Comparison of ENCODE assay signal across 8 mouse cellular contexts in genomic region chr13:48694090-48695064, GRCm38 (mm10). TPM values are rescaled to one million over a fixed set of nuclear protein-coding genes. Genes with fewer than 3 reads are reported as not detected.
DNase-seq lines count a peak whose midpoint lies in the region.

No protein-coding gene starts in this region.

- intact Hi-C loops in heart, postnatal 36 days (cut with DNase I) = no loop called here

- peak; percentile 80 to 84 for DNase-seq in cerebellum, postnatal 10 days
- DNase-seq in cerebellum, postnatal 36 days = no peak
- peak; percentile 46 for DNase-seq in urinary bladder, postnatal 14 days (ENCODE audit: low spot score)
- no peak for DNase-seq in urinary bladder, postnatal 25 days (ENCODE audit: low spot score)
- DNase-seq in heart, postnatal 36 days = peak; percentile 31 to 48
- DNase-seq in lung, postnatal 10 days = peak; percentile 46
- DNase-seq in retina, postnatal 1 day = no peak
- DNase-seq in MN1 (ENCODE audit: low spot score) = no peak

RNA-seq across cellular contexts. Expression of gene Barx1, which starts 31.6 kb away (rescaled TPM):
- total RNA-seq in heart, postnatal 36 days (2021) = not detected

Comparison
In these comparisons a context has a peak if more than half of its experiments do, and no peak if none do; other contexts are left out.
1. DNase-seq: peak in cerebellum, postnatal 10 days (2 of 2), urinary bladder, postnatal 14 days (single experiment), heart, postnatal 36 days (2 of 2) and lung, postnatal 10 days (single experiment); none in cerebellum, postnatal 36 days (0 of 2), urinary bladder, postnatal 25 days (single experiment), retina, postnatal 1 day (single experiment) and MN1 (single experiment).